Mouse (Mus musculus) embryo, embryonic 10.5 days (tissue): Measurements from ENCODE around the gene Gdpgp1.

Experiments used
- DNase-seq: peaks from one replicate; pipeline ENCODE4 v3.0.0-alpha.2; 2015; ENCODE audit warnings: low spot score

Gene Gdpgp1

DNA sequence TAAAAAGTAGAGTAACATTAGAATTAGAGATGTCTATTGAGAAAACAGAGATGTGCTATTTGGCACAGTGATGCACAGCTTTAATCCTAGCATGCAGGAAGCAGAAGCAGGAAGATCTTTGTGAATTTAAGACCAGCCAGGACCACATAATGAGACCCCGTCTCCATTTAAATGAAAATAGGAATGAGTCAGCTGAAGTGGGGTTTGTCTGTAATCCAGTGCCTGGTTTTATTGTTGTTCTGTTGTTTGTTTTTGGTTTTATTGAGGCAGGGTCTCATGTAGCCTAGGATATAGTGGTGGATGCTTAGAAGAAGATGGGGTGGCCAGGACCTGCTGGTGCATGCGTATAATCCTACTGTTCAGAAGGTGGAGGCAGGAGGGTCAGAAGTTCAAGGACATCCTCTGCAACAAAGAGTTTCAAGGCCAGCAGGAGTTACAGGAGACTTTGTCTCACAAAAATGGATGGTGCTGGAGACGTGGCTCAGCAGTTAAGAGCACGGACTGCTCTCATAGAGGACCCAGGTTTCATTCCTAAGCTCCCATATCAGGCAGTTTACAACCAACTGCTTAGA is 11.4 kb upstream of the Gdpgp1 start:
- DNase-seq = no peak

DNA sequence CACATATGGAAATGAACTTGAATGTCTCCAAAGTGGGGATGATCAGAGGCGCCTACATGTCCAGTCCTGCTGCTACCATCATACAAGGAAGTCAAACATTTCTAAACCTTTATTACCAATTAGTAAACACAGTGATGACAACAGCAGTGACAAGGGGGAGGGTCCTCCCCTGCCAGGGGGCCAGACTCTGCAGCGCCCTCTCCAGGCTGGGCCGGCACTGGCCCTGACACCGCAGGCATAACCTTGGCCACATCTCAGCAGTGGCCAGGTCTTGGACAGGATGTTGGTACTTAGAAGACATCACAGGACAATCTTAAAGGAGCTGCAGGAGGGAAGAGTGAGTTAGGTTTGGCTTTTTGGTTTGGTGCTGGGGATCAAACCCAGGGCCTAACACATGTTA is 5.6 kb upstream of the Gdpgp1 start:
- no peak for DNase-seq

DNA sequence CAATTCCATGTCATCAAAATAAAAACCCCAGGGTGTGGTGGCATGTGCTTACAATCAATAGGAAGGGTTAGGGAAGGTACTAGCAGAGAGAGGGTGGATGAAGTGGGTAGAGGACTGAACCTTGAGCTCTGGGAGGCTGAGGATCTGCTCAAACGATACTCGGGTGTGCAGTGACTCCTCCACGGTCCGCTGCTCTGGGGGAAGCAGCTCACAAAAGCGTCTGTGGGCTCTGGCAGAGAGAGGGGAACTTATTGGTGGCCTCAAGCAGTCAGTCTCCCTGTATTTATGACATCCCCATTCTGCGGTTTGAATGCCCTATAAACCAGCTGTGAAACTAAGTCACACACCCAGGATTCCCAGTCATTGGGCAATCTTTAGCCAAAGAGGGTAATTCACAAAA is 2.5 kb upstream of the Gdpgp1 start:
- DNase-seq = no peak

DNA sequence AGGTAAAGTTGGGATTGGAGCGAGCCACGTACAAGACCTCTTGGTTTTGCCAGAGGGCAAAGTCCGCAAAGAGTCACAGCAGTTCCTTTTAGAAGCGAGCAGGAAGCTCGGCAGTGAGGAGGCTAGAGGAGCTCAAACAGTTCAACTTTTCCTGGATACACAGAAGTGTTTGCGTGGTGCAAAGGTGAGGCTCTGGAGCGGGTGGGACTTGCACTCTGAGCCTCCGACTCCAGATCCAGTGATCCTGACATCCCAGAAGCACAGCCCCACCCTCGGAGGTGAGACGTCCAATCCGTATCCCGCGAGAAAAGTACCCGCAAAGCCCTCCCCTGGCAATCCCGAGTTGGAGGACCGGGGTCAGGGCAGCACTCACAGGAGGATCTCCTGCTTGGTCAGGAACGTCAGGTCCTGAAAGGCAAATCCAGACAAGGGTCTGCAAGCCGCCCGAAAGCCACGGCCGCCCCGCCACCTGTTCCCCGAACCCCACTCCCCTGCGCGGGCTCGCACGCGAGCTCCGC is 635 bp upstream of the Gdpgp1 start:
- peak; percentile 57 for DNase-seq

DNA sequence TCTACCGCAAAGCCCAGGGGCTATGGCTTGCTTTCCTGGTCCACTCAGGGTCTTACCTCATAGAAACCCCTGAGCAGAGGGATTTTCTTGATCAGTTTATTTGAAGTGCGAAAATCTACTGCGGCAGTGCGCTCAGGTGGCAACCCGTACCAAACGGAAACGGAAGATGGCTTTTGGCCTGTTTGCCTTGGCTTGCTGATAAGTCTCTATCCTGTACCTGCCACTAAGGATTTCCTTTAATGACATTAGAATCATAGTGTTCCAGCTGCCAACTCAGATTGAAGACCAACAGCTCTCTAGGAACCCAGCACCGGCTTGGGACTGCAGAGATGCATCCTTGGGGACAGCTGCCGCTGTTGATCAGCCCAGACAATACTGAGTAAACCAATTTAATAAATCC is 1.1 kb downstream of the Gdpgp1 start:
- DNase-seq = no peak

DNA sequence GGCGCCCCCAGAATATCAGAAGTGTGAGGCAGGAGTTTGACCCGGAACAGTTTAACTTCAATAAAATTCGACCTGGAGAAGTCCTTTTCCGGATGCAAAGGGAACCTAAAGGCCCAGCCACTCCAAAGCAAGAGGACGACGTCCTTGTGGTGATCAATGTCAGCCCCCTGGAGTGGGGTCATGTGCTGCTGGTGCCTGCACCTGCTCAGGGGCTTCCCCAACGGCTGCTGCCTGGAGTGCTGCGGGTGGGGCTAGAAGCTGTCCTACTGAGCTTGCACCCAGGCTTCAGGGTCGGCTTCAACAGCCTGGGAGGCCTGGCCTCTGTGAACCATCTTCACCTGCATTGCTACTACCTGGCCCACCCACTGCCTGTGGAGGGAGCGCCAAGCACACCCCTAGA is 5.9 kb downstream of the Gdpgp1 start:
- no peak for DNase-seq

DNA sequence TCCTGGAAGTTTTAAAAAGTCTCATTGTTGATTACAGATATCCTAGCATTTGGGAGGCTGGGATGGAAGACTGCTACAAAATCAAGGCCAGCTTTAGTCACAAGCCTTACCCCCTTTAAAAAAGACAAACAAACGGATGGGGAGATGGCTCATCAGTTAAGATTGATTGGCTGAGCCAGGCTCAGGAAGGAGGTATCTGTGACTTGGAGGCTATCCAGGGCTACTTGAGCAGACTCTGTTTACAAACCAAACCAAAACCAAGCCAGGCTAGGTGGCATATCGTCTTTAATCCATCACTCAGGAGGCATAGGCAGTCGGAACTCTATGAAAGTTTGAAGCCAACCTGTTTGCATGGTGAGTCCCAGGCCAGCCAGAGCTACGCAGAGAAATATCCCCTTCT is 9.0 kb downstream of the Gdpgp1 start:
- no peak for DNase-seq

DNA sequence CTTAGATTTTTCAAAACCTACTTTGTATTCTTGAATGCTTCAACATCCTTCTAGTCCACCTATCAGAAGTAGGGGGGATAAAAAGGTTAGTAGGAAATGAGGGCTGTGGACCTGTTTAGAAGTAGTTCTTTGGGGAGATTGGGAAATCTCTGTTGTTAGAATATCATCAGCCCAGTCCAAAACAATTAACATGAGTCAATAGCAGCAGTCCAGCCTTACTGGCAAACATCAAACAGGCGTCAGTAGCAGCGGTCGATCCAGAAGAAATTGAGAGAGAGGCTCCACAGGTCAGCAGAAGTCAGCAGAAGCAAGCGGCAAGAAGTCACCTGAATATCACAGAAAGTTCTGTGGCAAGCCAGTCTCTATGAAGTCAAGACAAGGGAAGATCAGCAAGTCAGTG is 12.2 kb downstream of the Gdpgp1 start:
- no peak for DNase-seq

DNA sequence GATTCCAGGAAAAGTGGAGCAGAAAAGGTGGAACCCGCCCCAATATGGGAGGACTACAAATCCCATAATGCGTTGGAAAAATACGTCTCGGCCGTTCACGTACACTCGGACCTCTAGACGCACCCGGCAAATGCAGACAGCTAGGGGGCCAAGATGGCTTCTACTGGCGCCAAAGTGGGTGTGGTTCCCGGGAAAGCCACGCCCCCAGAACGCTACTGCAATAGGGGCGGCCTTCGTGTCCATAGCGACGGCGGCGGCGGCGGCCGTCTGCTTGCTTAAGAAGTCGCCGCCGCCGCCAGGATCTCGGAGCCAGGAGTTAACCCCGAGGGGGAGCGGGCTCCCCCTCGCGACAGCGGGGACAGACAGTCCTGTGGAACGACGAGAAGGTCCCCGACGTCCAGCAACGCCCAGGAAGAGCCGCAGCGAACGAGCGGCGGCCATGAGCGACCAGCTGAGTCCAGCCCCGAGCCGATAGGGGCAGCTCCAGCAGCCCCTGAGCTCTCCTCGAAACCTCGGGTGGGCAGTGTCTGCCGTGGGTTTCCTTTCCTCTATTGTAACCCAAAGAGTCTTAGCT is 13.6 kb downstream of the Gdpgp1 start, which contains the start of gene Ttll13:
TSS of gene Ttll13 (plus strand) at position 229 of the 574 bp plus-strand sequence.
- DNase-seq = peak; percentile 99

DNA sequence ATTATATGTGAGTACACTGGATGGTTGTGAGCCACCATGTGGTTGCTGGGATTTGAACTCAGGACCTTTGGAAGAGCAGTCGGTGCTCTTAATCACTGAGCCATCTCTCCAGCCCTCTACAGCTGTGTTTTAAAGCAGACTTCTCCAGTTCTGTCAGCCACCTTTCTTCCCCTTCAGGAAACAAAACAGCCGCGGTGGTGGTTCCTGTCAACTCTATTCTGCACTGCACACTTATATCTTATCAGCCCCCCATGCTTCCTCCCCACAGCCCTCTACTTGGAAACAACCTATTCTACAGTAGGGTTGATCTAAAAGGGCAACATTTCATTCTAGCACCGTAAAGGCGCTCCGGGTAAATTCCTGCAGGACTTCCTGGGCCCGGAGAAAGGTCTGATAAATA is 14.2 kb downstream of the Gdpgp1 start:
- no peak for DNase-seq

DNA sequence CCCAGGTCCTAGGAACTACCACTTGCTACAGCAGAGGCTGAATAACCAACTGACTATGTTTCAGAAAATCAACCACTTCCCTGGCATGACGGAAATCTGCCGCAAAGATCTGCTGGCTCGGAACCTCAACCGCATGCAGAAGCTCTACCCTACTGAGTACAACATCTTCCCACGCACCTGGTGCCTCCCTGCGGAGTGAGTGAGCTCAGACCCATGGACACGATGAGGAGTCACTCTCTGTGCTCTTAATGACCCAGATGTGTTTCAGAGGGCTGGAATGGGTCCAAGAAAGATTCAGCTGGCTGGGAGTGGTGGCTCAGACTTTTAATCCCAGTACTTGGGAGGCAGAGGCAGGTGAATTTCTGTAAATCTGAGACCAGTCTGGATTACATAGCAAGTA is 19.8 kb downstream of the Gdpgp1 start:
- DNase-seq = no peak

DNA sequence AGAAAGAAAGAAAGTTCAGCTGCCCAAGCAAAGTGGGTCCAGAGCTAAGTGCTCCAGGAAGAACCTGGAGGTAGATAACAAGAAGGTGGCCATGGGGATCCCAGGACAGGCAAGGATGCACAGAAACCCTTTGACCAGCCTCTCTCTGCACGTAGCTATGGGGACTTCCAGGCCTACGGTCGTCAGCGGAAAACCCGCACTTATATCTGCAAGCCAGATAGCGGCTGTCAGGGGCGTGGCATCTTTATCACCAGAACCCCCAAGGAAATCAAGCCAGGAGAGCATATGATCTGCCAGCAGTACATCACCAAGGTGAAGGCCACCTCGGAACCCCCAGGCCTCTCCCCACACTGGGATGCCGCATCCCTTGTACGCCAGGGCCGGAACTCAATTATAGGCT is 20.2 kb downstream of the Gdpgp1 start:
- DNase-seq = no peak

DNA sequence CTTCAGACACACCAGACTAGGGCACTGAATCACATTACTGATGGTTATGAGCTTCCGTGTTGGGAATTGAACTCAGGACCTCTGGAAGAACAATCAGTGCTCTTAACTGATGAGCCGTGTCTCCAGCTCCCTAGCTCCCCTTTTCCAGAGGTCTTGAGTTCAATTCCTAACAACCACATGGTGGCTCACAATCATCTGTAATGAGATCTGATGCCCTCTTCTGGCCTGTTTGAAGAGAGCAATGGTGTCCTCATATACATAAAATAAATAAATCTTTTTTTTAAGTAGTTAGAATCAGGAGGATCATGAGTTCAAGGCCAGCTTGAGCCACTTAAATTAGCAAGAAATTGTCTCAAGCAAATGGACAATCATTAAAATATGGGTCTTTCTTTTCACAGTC is 23.3 kb downstream of the Gdpgp1 start:
- DNase-seq = no peak

DNA sequence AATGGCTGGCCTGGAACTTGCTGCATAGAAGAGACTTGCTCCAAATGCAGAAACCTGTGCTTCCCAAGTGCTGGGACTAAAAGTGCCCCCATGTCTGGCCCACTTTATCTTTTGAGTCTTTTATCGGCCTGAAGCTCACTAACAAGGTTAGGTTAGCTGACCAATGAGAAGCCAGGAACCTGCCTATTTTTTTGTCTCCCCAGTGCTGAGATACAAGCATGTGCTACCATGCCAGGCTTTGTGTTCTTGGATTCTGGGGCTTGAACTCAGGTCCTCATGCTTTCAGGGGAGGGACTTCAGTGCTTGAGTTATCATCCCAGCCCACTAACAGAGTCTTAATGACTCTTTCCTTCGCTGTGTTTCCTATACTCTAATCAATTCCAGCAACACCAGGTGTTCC is 25.0 kb downstream of the Gdpgp1 start:
- no peak for DNase-seq

DNA sequence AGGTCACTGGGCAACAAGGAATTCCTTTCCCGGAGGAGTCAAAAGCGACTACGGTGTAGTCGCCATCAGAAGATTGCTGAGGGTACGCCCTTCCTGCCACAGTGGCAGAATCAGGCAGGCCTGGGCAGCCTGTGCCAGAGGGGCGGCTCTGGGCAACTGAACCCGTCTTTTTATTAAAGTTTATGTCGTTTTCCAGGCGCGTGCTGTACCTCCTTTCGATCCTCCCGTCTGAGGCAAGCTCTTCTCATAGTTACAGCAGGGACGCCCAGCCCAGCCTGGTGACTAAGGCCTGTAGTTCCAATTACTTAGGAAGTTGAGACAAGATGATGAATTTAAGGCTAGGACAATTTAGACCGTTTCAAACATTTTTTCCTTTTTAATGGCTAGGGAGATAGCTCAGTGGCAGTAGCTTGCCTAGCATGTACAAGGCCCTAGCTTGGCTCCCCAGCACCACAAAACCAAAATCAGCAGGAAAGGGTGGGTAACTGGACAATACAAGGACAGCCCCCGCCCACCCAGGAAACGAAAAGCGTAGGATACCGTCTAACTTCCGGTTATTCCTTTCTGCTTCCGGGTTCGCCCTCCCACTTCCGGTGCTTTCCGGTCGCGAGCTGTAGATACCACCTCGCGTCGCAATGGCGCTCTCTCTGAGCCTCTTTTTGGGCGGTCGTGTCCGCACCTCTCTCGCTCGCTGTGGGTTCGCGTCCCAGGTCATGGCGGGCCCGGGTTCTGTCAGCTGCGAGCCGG is 28.1 kb downstream of the Gdpgp1 start, which contains the start of gene Ngrn:
TSS of gene Ngrn (plus strand) at position 591 of the 747 bp plus-strand sequence.
- peak; percentile 95 for DNase-seq

DNA sequence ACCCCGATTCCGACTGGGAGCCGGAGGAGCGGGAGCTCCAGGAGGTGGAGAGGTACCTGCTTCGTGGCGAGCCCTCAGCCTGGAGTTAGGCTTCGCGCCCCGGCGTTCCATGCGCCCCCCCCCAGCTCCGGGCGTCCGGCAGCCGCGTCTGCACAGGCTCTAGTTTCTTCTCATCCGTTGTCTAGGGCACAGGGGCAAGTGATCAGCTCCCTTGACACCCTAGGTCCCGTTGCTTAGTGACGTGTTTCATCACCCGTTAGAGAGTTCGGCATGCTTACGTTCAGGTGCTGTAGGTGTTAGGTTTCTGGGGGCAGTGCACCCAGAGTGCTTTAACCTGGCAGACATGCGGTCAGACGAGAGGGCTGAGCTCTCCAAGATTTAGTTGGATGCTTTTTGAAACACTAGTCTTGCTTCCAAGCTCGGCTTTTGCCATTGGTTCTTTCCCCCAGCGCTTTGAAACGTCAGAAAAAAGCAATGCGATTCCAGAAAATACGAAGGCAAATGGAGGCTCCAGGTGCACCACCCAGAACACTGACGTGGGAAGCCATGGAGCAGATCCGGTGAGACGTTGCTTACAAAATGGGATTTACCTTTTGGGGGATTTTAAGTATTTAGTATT is 28.8 kb downstream of the Gdpgp1 start:
- DNase-seq = peak; percentile 38

DNA sequence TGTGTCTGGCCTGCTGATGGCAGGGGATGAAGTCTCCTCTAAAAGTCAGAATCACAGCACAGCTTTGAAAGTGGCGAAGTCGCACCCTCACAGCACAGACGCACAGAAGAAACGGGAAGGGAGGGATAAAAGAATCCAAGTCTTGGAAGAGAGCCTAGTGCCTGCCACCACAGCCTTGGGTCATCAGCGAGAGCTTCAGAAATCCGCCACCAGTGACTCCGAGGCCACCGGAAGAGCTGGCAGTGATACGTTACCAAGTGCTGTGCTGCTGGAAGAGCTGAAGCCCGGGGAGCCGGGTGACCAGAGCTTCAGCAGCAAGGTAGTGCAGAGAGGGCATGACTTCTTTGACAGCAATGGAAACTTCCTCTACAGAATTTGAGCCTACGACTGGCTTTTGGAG is 31.9 kb downstream of the Gdpgp1 start:
- DNase-seq = no peak

DNA sequence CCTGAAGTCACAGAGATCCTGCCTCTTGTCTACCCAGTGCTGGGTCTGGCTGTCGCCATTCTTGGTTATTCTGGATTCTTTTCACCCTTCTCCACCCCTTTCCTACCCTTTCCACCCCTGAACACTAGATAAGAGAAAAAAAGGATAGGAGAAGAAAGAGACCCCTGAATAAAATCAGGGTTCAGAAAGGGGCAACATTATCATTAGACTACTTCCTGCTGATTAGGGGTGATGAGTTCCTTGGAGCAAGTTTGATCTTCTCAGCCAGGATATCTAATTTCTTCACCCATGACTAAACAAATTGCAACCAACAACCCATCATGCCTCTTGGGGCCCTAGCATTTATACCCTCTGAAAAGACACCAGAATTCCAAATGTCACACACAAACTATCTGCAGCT is 35.1 kb downstream of the Gdpgp1 start:
- no peak for DNase-seq

DNA sequence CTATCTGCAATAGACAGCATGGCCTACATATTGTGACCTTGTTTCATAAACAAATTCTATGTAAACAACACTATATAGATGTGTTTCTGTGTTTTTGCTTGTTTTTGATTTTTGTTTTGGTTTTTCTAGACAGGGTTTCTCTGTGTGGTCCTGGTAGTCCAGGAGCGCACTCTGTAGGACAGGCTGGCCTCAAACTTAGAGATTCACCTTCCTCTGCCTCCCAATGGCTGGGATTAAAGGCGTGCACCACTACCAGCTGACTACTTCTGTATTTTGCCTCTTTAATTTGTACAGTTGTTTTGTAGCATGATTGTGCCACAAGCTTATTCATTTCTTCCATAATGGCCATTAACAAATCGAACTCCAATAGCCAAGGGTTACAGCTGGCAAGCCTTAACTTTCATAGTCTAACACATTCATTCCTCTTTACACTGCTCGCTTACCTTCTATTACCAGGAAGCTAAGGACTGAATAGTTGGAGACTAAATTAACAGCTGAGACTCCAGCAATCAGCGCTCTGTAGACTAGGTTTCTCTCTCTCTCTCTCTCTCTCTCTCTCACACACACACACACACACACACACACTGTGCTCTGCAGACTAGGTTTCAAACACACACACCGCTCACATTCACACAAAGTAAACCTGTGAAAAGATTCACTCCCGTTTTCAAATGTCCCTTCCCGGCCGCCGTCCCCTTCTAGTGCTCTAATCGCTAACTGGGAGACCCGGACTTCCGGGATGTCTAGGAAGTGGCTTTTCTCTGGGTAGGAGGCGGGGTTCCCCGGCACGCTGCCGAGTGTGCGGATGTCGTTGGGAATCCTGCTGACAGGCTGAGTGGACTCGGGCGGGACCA is 36.5 kb downstream of the Gdpgp1 start, which contains the start of gene Vps33b:
TSS of gene Vps33b (plus strand) at position 753 of the 854 bp plus-strand sequence.
- DNase-seq = peak; percentile 98

DNA sequence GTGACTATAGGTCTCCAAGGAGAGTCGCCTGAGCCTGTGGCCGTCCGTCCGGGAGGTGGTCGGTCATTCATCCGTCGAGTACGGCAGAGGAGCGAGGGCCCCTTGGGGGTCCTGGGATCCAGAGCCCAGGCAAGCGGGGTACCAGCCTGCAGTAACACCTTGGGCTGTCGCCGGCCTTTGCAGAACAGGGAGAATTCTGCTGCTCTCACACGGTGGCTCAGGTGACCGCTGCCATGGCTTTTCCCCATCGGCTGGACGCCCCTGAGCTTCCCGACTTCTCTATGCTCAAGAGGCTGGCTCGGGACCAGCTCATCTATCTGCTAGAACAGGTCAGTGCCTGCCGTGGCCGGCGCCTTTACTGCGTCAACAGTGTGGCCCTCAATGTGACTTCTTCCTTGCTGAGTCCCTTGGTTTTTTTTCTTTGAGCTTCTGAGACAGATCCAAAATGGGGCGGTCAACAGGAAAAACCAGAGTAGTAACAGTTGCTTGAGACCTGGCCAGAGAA is 37.1 kb downstream of the Gdpgp1 start:
- DNase-seq = peak; percentile 37

DNA sequence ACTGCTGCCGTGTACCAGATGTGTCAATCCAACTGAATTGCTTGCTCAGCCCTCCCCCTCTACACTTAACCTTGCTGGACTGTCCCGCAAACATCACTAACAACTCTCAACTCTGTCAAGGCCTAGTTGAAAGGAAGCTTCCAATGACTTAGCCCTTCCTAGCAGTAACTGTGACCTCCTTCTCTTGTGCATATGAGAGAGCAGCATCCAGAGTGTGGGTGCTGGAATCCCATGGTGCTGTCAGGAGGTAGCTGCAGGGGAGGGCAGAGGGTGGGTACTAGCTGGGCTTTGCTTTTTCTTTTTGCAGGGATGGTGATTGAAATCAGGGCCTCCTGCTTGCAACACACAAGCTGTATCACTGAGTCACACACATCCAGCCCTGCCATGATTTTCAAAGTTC is 40.8 kb downstream of the Gdpgp1 start:
- DNase-seq = no peak

DNA sequence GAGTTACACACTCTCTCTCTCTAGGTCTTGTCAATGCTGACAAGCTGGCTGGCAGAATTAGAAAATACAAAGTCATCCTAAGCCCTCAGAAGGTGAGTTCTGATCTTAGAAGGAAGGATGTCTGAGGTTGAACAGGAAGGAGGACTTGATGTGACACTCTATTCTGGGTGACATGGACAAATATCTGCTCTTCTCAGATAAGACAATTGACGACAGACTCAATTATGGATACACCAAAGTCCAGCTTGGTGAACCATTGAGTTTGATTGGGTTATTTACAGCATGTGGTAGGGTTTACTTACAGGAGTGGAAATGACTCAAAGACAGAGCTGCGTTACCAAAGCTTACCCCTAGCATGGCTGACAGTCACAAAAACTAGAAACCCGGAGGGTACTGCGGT is 43.7 kb downstream of the Gdpgp1 start:
- DNase-seq = no peak
